Mouse (Mus musculus): ENCODE measurements around the gene Mpo.

The Mpo gene

DNA sequence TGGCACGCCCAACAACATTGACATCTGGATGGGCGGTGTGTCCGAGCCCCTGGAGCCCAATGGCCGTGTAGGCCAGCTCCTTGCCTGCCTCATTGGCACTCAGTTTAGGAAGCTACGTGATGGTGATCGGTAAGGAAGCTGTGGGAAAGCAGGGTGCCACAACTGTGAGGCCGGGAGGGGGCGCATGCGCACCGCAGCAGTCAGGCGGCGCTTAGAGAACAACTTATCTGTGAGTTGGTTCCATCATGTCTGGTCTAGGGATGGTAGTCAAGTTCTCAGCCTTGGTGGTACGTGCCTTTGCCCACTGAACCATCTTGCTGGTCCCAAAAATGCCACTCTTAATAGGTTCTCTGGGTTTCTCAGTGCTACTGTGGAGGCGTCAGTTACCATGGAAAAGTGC lies 9.2 kb downstream of the Mpo start:
- peak; percentile 55 for DNase-seq (ENCODE audit: low read depth, low spot score)

DNA sequence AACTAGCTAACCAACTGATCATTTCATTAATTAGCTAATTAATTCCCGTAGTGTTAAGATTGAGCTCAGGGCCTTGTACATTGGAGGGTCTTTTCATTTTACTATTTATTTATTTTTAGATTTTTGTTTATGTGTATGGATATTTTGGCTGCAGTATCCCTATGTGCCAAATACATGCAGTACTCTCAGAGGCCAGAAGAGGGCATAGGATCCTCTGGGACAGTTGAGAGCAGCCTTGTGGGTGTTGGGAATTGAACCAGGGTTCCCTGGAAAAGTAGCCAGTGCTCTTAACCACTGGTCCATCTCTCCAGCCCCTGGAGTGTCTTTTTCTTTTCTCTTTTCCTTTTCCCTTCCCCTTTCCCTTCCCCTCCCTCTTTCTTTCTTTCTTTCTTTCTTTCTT lies 12.1 kb downstream of the Mpo start:
- no peak for DNase-seq (ENCODE audit: low read depth, low spot score)

DNA sequence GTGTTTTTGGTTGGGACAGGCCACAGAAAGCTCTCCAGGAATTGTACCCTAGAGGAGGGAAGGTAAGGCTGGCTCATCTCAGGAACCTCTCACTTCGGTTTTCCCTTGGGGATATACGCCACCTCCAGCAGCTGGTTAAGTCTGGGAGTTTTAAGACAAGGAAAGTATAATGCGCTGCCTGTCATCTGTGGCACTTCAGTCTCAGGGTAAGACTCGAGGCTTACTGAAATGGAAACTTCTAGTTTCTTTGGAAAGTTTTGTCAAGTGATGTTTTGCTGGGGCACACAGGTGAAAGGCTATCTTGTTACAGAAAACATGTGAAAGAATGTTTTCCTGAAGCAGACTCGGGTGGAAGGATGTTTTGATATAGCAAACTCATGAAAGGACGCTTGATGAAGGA lies 14.1 kb downstream of the Mpo start:
- DNase-seq (ENCODE audit: low read depth, low spot score), result no peak

DNA sequence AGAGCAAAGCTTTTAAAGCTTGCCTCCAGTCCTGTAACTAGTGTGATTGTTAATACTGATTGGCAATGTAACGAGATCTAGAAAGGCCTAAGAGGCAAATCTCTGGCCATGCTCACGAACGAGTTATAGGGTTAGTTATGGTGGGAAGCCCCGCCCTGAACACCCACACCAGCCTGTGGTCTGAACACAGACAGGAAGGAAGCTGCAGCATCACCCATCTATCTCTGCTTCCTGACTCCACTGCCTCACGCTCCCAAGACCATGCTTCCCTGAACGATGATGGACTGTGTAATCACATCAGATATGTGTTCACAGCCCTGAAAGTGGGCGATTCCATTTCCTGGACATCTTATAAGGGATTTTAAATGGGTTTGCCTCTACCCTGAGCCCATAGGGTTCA lies 14.9 kb downstream of the Mpo start:
- no peak for DNase-seq (ENCODE audit: low read depth, low spot score)

GRCm38 (mm10) chr11:87811396-87811795 lies 18.0 kb downstream of the Mpo start:
- no peak for DNase-seq (ENCODE audit: low read depth, low spot score)

DNA sequence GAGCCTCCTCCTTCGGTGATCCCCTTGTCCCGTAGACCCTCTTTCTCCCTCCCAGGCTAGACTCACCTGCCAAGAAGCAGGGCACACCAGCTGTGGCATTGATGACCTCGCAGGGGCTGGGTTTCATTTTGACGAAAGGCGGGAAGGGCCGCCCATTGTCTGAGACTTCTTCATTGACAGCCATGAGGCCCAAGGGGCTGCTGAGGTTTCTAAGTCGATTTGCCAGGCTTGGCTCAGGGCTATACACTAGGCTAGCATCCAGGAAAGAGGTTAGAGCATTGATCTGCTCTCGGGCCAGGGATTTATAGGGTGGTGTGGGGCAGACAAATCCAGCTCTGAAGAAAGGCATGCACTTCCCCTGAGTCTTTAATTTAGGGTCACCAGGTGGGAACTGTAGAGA lies 21.4 kb downstream of the Mpo start:
- DNase-seq (ENCODE audit: low read depth, low spot score), result no peak

DNA sequence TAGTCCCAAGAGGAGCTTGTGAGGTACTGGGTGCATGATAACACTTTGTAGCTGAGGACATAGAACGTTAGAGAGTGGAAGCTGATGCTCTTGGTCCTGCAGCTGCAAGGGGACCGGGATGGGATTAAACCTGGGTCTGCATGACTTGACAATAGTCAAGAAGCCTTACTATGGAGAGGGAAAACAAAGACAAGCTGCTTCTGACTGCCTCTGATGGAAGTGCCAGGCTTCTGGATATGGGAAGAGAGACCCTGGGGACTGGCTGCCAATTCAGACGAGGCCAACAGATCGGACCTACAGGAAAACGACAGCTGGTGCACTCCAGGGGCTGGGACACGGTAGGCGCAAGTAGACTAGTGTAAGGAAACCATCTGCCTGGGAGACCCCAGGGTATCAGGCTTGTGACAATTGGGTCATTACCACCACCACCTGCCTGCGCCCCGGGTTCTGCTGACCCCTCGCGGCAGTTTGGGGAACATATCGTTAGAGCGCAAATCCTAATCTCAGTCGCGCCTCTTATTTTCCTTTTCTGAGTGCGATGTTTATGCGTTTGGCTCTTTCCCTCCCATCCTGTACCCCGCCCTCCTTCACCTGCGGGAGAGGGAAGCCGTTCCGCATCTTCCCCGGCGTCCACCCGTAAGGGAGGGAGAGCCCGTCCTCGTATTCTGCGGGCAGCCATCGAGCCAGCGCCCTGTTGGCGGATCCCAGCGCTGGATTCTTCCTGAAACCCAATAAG lies 23.5 kb downstream of the Mpo start:
- DNase-seq (ENCODE audit: low read depth, low spot score), result peak; percentile 46

DNA sequence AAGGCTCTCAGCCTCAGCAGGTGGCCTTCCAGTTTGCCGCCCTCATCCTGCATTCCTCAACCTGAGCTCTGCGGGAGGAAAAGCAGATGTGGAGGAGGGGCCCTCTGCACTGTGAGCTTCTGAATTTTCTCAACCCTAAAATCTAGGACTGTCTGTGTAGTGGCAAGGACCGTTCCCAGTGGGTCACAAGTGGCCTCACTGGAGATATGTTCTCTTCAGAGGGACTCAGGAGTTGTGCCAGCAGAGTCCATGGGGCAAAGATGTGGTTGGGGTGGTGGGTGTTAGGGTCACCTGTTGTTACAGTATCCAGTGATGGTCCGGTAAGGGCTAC lies 24.0 kb downstream of the Mpo start:
- peak; percentile 53 for DNase-seq (ENCODE audit: low read depth, low spot score)

DNA sequence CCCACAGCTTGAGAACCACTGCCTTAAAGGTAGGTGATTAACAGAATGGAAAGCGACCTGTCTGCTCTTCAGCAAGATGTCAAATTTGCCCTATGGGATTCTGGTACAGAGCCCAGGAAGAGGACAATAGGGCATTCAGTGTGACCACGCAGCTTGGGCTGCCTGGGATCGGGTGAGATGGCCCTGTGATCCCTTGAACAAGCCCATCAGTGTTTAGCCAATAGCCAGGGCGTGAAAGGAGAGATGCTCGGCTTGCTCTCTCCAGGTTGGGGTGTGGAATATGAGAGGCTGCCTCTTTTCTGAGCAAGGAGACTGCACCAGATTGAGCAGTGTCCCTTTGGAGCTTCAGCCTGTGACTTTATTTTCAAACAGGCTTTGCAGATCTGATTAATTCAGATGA lies 28.1 kb downstream of the Mpo start:
- DNase-seq (ENCODE audit: low read depth, low spot score), result no peak

- DNase-seq (ENCODE audit: low read depth, low spot score), result no peak
Measured at GRCm38 (mm10) chr11:87828239-87828900, 35.0 kb downstream of the Mpo start, which contains the start of gene Lpo. TSS of gene Lpo (minus strand) at chr11:87828289.

- no peak for DNase-seq (ENCODE audit: low read depth, low spot score)
Measured at GRCm38 (mm10) chr11:87840676-87841075, 47.3 kb downstream of the Mpo start.

DNA sequence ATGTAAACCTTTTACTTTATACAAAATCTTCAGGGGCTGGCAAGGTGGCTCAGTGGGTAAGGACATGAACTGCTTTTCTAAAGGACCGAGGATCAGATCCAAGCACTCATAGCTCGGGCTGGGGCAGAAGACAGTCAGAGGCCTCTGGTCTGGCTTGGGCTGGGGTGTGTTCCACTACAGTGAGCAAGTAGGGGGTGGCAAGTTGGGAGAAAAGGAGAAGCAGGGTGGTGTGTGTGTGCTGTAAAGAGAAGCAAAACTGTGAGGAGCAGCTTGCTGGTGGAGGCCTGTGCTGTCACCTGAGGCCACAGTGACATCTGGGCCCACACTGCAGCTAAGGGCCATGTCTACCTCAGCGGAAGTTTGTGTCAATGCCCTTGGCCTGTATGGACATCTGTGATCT lies 48.1 kb downstream of the Mpo start:
- no peak for DNase-seq (ENCODE audit: low read depth, low spot score)

DNA sequence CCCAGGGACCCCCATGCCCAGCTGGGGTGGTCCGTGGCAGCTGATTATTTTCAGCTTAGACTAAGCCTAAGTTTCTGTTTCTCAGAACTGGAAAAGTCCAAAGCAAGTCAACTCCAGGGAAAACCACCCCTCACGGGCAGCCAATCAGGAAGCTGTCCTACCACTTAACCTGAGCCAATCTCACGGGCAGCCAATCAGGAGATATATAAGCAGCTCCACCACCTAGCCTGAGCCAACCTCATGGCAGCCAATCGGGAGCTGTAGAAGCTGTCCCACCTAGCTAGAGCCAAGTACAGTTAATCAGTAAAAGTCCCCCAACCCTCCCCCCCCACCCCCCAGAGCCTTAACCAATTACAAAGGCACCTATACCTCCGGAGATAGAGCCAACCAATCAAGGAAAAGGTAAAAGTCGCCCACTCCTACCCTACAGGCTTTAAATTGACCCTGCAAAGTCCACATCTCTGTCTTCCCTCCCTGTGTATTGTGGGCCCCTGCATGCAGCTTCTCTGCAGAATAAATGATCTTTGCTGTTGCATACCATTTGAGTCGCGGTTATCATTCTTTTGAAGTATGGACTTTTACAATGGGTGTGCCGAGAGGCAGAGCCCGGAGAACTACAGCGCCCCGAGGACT lies 53.7 kb downstream of the Mpo start:
- no peak for DNase-seq (ENCODE audit: low read depth, low spot score)

DNA sequence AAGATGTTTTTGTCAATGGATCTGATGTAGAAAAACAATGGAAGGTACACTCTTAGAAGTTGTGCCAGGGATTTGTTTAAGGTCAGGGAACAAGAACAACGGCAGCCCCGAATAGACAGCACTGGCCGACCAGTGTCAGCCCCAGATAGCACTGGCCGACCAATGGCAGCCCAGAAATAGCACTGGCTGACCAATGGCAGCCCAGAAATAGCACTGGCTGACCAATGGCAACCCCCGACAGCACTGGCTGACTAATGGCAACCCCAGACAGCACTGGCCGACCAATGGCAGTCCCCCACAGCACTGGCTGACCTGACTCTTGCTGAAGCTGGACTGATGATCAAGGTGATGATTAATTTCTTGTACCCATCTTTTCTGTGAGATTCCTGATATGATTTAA lies 54.5 kb downstream of the Mpo start:
- no peak for DNase-seq (ENCODE audit: low read depth, low spot score)

DNA sequence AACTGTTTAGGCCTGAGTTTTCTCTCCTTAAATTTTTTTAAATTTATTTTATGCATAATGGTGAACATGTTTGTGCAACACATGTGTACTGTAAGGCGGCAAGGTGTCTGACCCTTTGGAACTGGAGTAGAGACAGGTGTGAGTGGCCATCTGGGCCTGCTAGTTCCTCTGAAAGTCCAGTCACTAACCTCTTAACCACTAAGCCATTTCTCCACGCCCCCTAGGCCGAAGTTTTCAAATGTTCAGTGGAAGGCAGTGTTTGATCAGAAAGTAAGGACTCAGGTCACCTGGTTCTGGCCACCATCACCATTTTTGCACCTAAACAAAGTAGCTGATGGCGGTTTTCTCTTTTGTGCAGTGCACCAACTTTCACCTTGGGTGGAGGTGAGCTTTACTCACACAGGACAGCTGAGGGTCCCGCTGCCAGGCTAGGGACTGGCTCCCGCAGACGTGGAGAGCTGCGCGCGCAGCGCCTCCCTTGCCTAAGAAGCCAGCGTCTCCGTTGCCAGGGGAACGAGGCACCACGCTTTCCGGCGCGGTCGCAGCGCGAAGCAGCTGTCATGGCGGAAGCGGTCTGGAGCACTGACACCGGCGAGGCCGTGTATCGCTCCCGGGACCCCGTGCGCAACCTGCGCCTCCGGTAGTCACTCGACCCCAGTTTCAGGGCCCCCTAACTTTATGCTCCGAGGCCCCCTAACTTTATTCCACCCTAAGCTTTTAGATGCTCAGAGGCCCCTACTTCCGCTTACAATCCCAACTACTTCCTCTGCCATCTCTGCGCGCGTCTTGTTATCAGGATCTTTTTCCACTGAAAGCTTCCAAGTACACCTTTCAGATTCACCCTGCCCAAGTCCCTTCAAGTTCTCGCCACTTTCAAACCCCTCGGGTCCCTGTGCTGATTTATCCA lies 59.6 kb downstream of the Mpo start, which contains the start of gene Mks1:
Gene Mks1, plus strand, starts transcription at position 526 of the 907 bp plus-strand sequence.
- peak; percentile 91 for DNase-seq (ENCODE audit: low read depth, low spot score)

DNA sequence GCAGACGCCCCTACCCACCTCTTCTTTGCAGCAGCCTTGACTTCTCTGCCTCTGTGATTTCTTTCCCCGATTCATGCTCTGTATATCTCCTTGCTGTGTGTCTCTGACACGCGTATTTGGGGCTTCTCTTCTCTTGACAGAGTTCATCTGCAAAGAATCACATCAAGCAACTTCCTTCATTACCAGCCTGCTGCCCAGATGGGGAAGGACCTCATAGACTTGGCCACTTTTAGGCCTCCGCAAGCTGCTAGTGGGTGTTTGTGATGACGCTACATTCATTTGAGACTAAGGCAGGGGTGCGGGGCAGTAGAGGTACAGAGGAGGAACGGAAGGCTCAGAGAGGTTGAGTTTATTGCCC lies 60.2 kb downstream of the Mpo start:
- no peak for DNase-seq (ENCODE audit: low read depth, low spot score)
